Mouse (Mus musculus): ENCODE measurements around the gene Swsap1.

GRCm38 (mm10) chr9:21977331-21977730 lies 21.8 kb downstream of the Swsap1 start:
- TF ChIP-seq POLR2A (IDR thresholded peaks at IDR 0.05; ENCODE audit: low read depth, low read length) = no peak
- no peak for TF ChIP-seq CTCF (conservative IDR thresholded peaks at IDR 0.05; ENCODE audit: insufficient read depth, insufficient read length, low read depth, low read length)
